Mouse (Mus musculus): Measurements from ENCODE around the gene Synrg.
A peak's percentile ranks its signal among the peaks of the same experiment; 100 is the strongest.

Gene Synrg

GRCm38 (mm10) chr11:83981338-83981737 is 17.1 kb downstream of the Synrg start:
- DNase-seq (ENCODE audit: low spot score): no peak

GRCm38 (mm10) chr11:83991701-83992100 is 27.5 kb downstream of the Synrg start:
- no peak for DNase-seq (ENCODE audit: low spot score)

- no peak for DNase-seq (ENCODE audit: low spot score)
These were observed 29.2 kb downstream of the Synrg start for GRCm38 (mm10) chr11:83993428-83993827.

- DNase-seq (ENCODE audit: low spot score): peak; percentile 70
These were observed 30.3 kb downstream of the Synrg start for GRCm38 (mm10) chr11:83994481-83994880.

- DNase-seq (ENCODE audit: low spot score): no peak
These were observed 31.3 kb downstream of the Synrg start for GRCm38 (mm10) chr11:83995535-83995950.

- DNase-seq (ENCODE audit: low spot score): no peak
These were observed 33.1 kb downstream of the Synrg start for GRCm38 (mm10) chr11:83997171-83997868.

GRCm38 (mm10) chr11:83998993-83999392 is 34.8 kb downstream of the Synrg start:
- no peak for DNase-seq (ENCODE audit: low spot score)

- no peak for DNase-seq (ENCODE audit: low spot score)
These were observed 35.2 kb downstream of the Synrg start for GRCm38 (mm10) chr11:83999411-83999915.

- no peak for DNase-seq (ENCODE audit: low spot score)
These were observed 37.0 kb downstream of the Synrg start for GRCm38 (mm10) chr11:84001257-84001656.

- DNase-seq (ENCODE audit: low spot score): no peak
These were observed 39.8 kb downstream of the Synrg start for GRCm38 (mm10) chr11:84003986-84004385.

- no peak for DNase-seq (ENCODE audit: low spot score)
These were observed 44.8 kb downstream of the Synrg start for GRCm38 (mm10) chr11:84009001-84009400.

- DNase-seq (ENCODE audit: low spot score): no peak
These were observed 46.2 kb downstream of the Synrg start for GRCm38 (mm10) chr11:84010411-84010810.

GRCm38 (mm10) chr11:84011050-84011449 is 46.8 kb downstream of the Synrg start:
- no peak for DNase-seq (ENCODE audit: low spot score)

- DNase-seq (ENCODE audit: low spot score): no peak
These were observed 47.3 kb downstream of the Synrg start for GRCm38 (mm10) chr11:84011576-84011975.

- DNase-seq (ENCODE audit: low spot score): no peak
These were observed 48.9 kb downstream of the Synrg start for GRCm38 (mm10) chr11:84013105-84013504.

- no peak for DNase-seq (ENCODE audit: low spot score)
These were observed 52.0 kb downstream of the Synrg start for GRCm38 (mm10) chr11:84016147-84016809.

GRCm38 (mm10) chr11:84016810-84017508 is 52.7 kb downstream of the Synrg start:
- DNase-seq (ENCODE audit: low spot score): no peak

GRCm38 (mm10) chr11:84027231-84027630 is 63.0 kb downstream of the Synrg start:
- no peak for DNase-seq (ENCODE audit: low spot score)

GRCm38 (mm10) chr11:84028271-84029028 is 64.2 kb downstream of the Synrg start:
- DNase-seq (ENCODE audit: low spot score): no peak

GRCm38 (mm10) chr11:84031971-84032370 is 67.7 kb downstream of the Synrg start:
- peak; percentile 19 for DNase-seq (ENCODE audit: low spot score)

- DNase-seq (ENCODE audit: low spot score): no peak
These were observed 68.3 kb downstream of the Synrg start for GRCm38 (mm10) chr11:84032559-84032958.

- DNase-seq (ENCODE audit: low spot score): no peak
These were observed 69.4 kb downstream of the Synrg start for GRCm38 (mm10) chr11:84033671-84034070.

All from yolk sac, embryonic 10.5 days (tissue).